20 mouse cellular contexts compared by ENCODE assay signal in the genomic region with DNA sequence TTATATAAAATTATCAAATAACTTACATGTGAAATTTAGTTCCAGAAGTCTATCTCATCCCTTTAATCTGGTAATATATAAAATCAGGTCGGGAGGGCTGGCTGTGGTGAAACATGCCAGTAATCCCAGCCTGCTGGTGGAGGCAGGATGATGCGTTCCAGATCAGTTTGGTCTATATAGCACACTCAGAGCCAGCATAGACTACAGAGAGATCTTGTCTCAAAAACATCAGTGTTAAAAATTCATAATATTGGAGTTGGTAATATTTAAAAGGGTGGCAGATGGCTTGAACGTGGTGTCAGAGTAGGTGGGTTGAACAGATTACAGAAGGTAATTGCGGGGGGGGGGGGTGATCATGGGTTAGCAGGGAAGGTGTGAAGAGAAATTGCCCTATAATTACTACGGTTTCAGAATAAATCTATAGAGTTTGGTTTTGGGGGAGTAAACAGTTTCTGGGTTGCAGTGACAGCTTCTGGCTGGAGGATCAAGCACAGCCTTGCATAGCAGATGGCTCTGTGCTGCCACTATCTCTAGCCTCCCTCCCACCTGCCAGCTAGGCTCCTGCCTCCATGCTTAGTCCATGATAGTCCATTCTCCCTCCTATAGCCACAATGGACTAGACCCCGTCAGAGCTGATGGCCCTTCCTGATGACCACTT. TPM values are rescaled to one million over a fixed set of nuclear protein-coding genes. Genes with fewer than 3 reads are reported as not detected.
A peak's percentile ranks its signal among the peaks of the same experiment; 100 is the strongest.
DNase-seq lines count a peak whose midpoint lies in the region; ATAC-seq and TF ChIP-seq lines count a peak whose summit lies in the region.
"Had no signal": no experiment of that assay in that cellular context is flagged by ENCODE, and none has a peak within 500 bp of the region (broad histone marks: within the 10 kb centered on the region; RNA-seq: fewer than 3 reads in every experiment).

No protein-coding gene starts in this region.

- WGBS in forebrain, embryonic 14.5 days: 70% methylated on average over 6 of the region's 6 CpGs
- 90% methylated on average over 6 of the region's 6 CpGs for WGBS in forebrain, embryonic 11.5 days

- no peaks in the 10 kb centered on the region for H3K9me3 ChIP-seq in forebrain, embryonic 14.5 days (replicated peaks; ENCODE audit: control insufficient read depth, low read length)
- H3K9me3 ChIP-seq in forebrain, embryonic 11.5 days (ENCODE audit: control insufficient read depth, low read length): no peaks in the 10 kb centered on the region
- H3K9me3 ChIP-seq: embryonic facial prominence, embryonic 13.5 days; heart, embryonic 12.5 days; hindbrain, embryonic 10.5 days; hindbrain, embryonic 15.5 days had no signal

- peak; percentile 55 for DNase-seq in forebrain, embryonic 14.5 days (ENCODE audit: low spot score)
- no peak for DNase-seq in forebrain, embryonic 11.5 days (ENCODE audit: low spot score)
- DNase-seq in layer of hippocampus, adult 2 months (ENCODE audit: low spot score in 2 of 2): peak; percentile 30 to 38
- DNase-seq in layer of hippocampus, adult 9-10 months (ENCODE audit: low spot score): no peak
- peak; percentile 58 for DNase-seq in brain, embryonic 14.5 days (ENCODE audit: low read depth)
- no peak for DNase-seq in adrenal gland, postnatal 14 days
- DNase-seq: adrenal gland, postnatal 25 days; cerebellum, adult 11 months; cerebellum, adult 9-10 months; cerebellum, postnatal 36 days; gastrocnemius, adult 2 months; gastrocnemius, postnatal 25 days had no signal

- no peak overlapping the region for H3K4me2 ChIP-seq in forebrain, embryonic 14.5 days (ENCODE audit: low read length)
- H3K4me2 ChIP-seq in forebrain, embryonic 11.5 days (ENCODE audit: low read depth, low read length, severe bottlenecking): no peak overlapping the region
- H3K4me2 ChIP-seq: embryonic facial prominence, embryonic 13.5 days; heart, embryonic 12.5 days; hindbrain, embryonic 15.5 days had no signal

- TF ChIP-seq CTCF in layer of hippocampus, adult 2 months (conservative IDR thresholded peaks at IDR 0.05): no peak
- no peak for TF ChIP-seq CTCF in brain, embryonic 14.5 days (IDR thresholded peaks at IDR 0.05; ENCODE audit: borderline replicate concordance, extremely low read depth, insufficient read depth, insufficient read length)

- peak overlapping the region; percentile 33; the same call in 1 of the 2 replicates for H3K27ac ChIP-seq in forebrain, embryonic 14.5 days (ENCODE audit: low read depth, low read length)
- no peak overlapping the region for H3K27ac ChIP-seq in forebrain, embryonic 11.5 days (ENCODE audit: low read depth, low read length)
- peak overlapping the region; percentile 87 for H3K27ac ChIP-seq in layer of hippocampus, adult 2 months
- H3K27ac ChIP-seq: embryonic facial prominence, embryonic 13.5 days; gastrocnemius, adult 2 months; hindbrain, embryonic 10.5 days; hindbrain, embryonic 15.5 days had no signal

- no peaks in the 10 kb centered on the region for H3K36me3 ChIP-seq in forebrain, embryonic 14.5 days (ENCODE audit: control insufficient read depth, insufficient read depth, low read length)
- H3K36me3 ChIP-seq in forebrain, embryonic 11.5 days (ENCODE audit: control insufficient read depth, insufficient read depth, low read length): no peaks in the 10 kb centered on the region
- H3K36me3 ChIP-seq: embryonic facial prominence, embryonic 13.5 days; heart, embryonic 12.5 days; hindbrain, embryonic 10.5 days; hindbrain, embryonic 15.5 days had no signal

- ATAC-seq in forebrain, embryonic 14.5 days: peak; percentile 81
- no peak for ATAC-seq in forebrain, embryonic 11.5 days (replicated peaks; ENCODE audit: low FRiP score)
- ATAC-seq: activated CD4-positive, CD25-positive, alpha-beta regulatory T cell, adult 4 months; intestine, embryonic 16.5 days; Patski had no signal

- H3K27me3 ChIP-seq in forebrain, embryonic 14.5 days (replicated peaks; ENCODE audit: control insufficient read depth, insufficient read depth, low read length): no peaks in the 10 kb centered on the region
- H3K27me3 ChIP-seq in forebrain, embryonic 11.5 days (ENCODE audit: control insufficient read depth, insufficient read depth, low read length): no peaks in the 10 kb centered on the region
- H3K27me3 ChIP-seq: CH12.LX; embryonic facial prominence, embryonic 13.5 days; heart, embryonic 12.5 days; hindbrain, embryonic 15.5 days; Patski had no signal

- H3K4me1 ChIP-seq in forebrain, embryonic 14.5 days (ENCODE audit: control insufficient read depth, insufficient read depth, low read length): no peaks in the 10 kb centered on the region
- H3K4me1 ChIP-seq in forebrain, embryonic 11.5 days (replicated peaks; ENCODE audit: control insufficient read depth, insufficient read depth, low read length): no peaks in the 10 kb centered on the region
- H3K4me1 ChIP-seq: embryonic facial prominence, embryonic 13.5 days; hindbrain, embryonic 15.5 days had no signal

- H3K4me3 ChIP-seq in forebrain, embryonic 14.5 days (ENCODE audit: low read depth, low read length): no peak overlapping the region
- H3K4me3 ChIP-seq in forebrain, embryonic 11.5 days (ENCODE audit: low read depth, low read length): no peak overlapping the region
- no peak overlapping the region for H3K4me3 ChIP-seq in layer of hippocampus, adult 2 months
- H3K4me3 ChIP-seq: embryonic facial prominence, embryonic 13.5 days; gastrocnemius, adult 2 months; heart, embryonic 12.5 days; hindbrain, embryonic 10.5 days; hindbrain, embryonic 15.5 days had no signal

- no peak overlapping the region for H3K9ac ChIP-seq in forebrain, embryonic 14.5 days (ENCODE audit: low read length)
- no peak overlapping the region for H3K9ac ChIP-seq in forebrain, embryonic 11.5 days (ENCODE audit: low read length)
- H3K9ac ChIP-seq: embryonic facial prominence, embryonic 13.5 days; heart, embryonic 12.5 days; hindbrain, embryonic 15.5 days had no signal

- no peak for TF ChIP-seq POLR2A in brain, embryonic 14.5 days (IDR thresholded peaks at IDR 0.05; ENCODE audit: borderline replicate concordance, extremely low read depth, insufficient read depth, insufficient read length, poor library complexity, severe bottlenecking)

RNA-seq across cellular contexts. Expression of gene Sh3bp5, which starts 20.3 kb away (rescaled TPM):
- 33.9 and 44.8 TPM in 2 replicates for polyA plus RNA-seq in forebrain, embryonic 14.5 days (2014; fragmentation: Nextera tagmentation; extraction: Ambion mirVana)
- polyA plus RNA-seq in forebrain, embryonic 11.5 days (2014; fragmentation: Nextera tagmentation; extraction: Ambion mirVana): 15.8 and 17.4 TPM in 2 replicates
- 100 to 1,000 TPM; 147 to 158 TPM for total RNA-seq in layer of hippocampus, adult 2 months (2021)
- polyA plus RNA-seq in brain, embryonic 14.5 days (2012; rRNA removed): 110 and 167 TPM in 2 replicates
- 123 and 142 TPM in 2 replicates for total RNA-seq in adrenal gland, postnatal 14 days (2021)

RNA-seq across cellular contexts. Expression of gene Eaf1, which starts 38.0 kb away (rescaled TPM):
- 9.7 and 10.1 TPM in 2 replicates for polyA plus RNA-seq in forebrain, embryonic 14.5 days (2014; fragmentation: Nextera tagmentation; extraction: Ambion mirVana)
- polyA plus RNA-seq in forebrain, embryonic 11.5 days (2014; fragmentation: Nextera tagmentation; extraction: Ambion mirVana): 24.7 and 25.7 TPM in 2 replicates
- total RNA-seq in layer of hippocampus, adult 2 months (2021): 10 to 100 TPM; 13.7 to 19.4 TPM
- polyA plus RNA-seq in brain, embryonic 14.5 days (2012; rRNA removed): 19.1 and 19.5 TPM in 2 replicates
- total RNA-seq in adrenal gland, postnatal 14 days (2021): 41.5 and 44.2 TPM in 2 replicates

RNA-seq across cellular contexts. Expression of gene Mettl6, which starts 38.6 kb away (rescaled TPM):
- 57.6 and 59.0 TPM in 2 replicates for polyA plus RNA-seq in forebrain, embryonic 14.5 days (2014; fragmentation: Nextera tagmentation; extraction: Ambion mirVana)
- polyA plus RNA-seq in forebrain, embryonic 11.5 days (2014; fragmentation: Nextera tagmentation; extraction: Ambion mirVana): 85.0 and 89.8 TPM in 2 replicates
- total RNA-seq in layer of hippocampus, adult 2 months (2021): 10 to 100 TPM; 32.4 to 35.0 TPM
- 21.3 and 24.5 TPM in 2 replicates for polyA plus RNA-seq in brain, embryonic 14.5 days (2012; rRNA removed)
- 22.0 and 30.2 TPM in 2 replicates for total RNA-seq in adrenal gland, postnatal 14 days (2021)

Comparison
In these comparisons a context has a peak if more than half of its experiments do, and no peak if none do; other contexts are left out.
1. DNase-seq: peak in forebrain, embryonic 14.5 days (single experiment), layer of hippocampus, adult 2 months (2 of 2) and brain, embryonic 14.5 days (single experiment); none in forebrain, embryonic 11.5 days (single experiment), layer of hippocampus, adult 9-10 months (single experiment) and adrenal gland, postnatal 14 days (single experiment).